Mouse (Mus musculus): ENCODE measurements around the gene Bcl6b.

The Bcl6b gene

GRCm38 (mm10) chr11:70229260-70230010 is at the start of gene Bcl6b:
Gene Bcl6b, minus strand, starts transcription at chr11:70229798.
- DNase-seq = no peak

- no peak for DNase-seq
Observed at GRCm38 (mm10) chr11:70278961-70279360, 49.4 kb upstream of the Bcl6b start.

GRCm38 (mm10) chr11:70271641-70272040 is 42.0 kb upstream of the Bcl6b start:
- no peak for DNase-seq

- DNase-seq = no peak
Observed at GRCm38 (mm10) chr11:70266405-70266804, 36.8 kb upstream of the Bcl6b start.

- DNase-seq = no peak
Observed at GRCm38 (mm10) chr11:70265819-70266218, 36.2 kb upstream of the Bcl6b start.

- DNase-seq = no peak
Observed at GRCm38 (mm10) chr11:70265252-70265651, 35.7 kb upstream of the Bcl6b start.

- DNase-seq = no peak
Observed at GRCm38 (mm10) chr11:70259035-70259434, 29.4 kb upstream of the Bcl6b start.

- DNase-seq = no peak
Observed at GRCm38 (mm10) chr11:70254931-70255531, 25.4 kb upstream of the Bcl6b start, which contains the start of gene Alox12. Gene Alox12, minus strand, starts transcription at chr11:70255353.

GRCm38 (mm10) chr11:70254337-70254736 is 24.7 kb upstream of the Bcl6b start:
- no peak for DNase-seq

GRCm38 (mm10) chr11:70251853-70252252 is 22.3 kb upstream of the Bcl6b start:
- DNase-seq = no peak

GRCm38 (mm10) chr11:70250150-70250549 is 20.6 kb upstream of the Bcl6b start:
- DNase-seq = no peak

GRCm38 (mm10) chr11:70247136-70247845 is 17.7 kb upstream of the Bcl6b start:
- DNase-seq = no peak

GRCm38 (mm10) chr11:70242591-70242990 is 13.0 kb upstream of the Bcl6b start:
- DNase-seq = no peak

- DNase-seq = peak; percentile 83
Observed at GRCm38 (mm10) chr11:70239541-70240279, 10.1 kb upstream of the Bcl6b start, which contains the start of the genes Gm21988 and Rnasek. Gene Gm21988, minus strand, starts transcription at chr11:70239830. Gene Rnasek, minus strand, starts transcription at chr11:70239842.

- DNase-seq = no peak
Observed at GRCm38 (mm10) chr11:70238591-70239440, 9.2 kb upstream of the Bcl6b start.

- DNase-seq = peak; percentile 99
Observed at GRCm38 (mm10) chr11:70237457-70238167, 8.0 kb upstream of the Bcl6b start, which contains the start of gene 0610010K14Rik. Gene 0610010K14Rik, minus strand, starts transcription at chr11:70237914.

GRCm38 (mm10) chr11:70236717-70237116 is 7.1 kb upstream of the Bcl6b start:
- no peak for DNase-seq

GRCm38 (mm10) chr11:70235254-70235900 is 5.8 kb upstream of the Bcl6b start:
- DNase-seq = no peak

- DNase-seq = no peak
Observed at GRCm38 (mm10) chr11:70234497-70234896, 4.9 kb upstream of the Bcl6b start.

GRCm38 (mm10) chr11:70234037-70234436 is 4.4 kb upstream of the Bcl6b start:
- no peak for DNase-seq

- DNase-seq = no peak
Observed at GRCm38 (mm10) chr11:70233016-70233415, 3.4 kb upstream of the Bcl6b start.
